Mouse (Mus musculus): ENCODE measurements around the gene Elavl2. TPM values are rescaled to one million over a fixed set of nuclear protein-coding genes. Genes with fewer than 3 reads are reported as not detected.

Gene Elavl2
- polyA plus RNA-seq, 1 experiment from 2014 or later: 5.2 TPM

Small RNA genes within 50 kb of the gene (microRNA-seq; reads per million reads assigned to microRNA genes)
- not detected for gene Mir6402

Measured in stomach, embryonic 16.5 days (tissue).